Mouse (Mus musculus) mouse trophoblast stem cell (cell line): Measurements from ENCODE around the gene Eea1.
"Not testable (repeated sequence)": the region's sequence is repeated elsewhere in the genome, so short reads cannot be mapped to it uniquely, and the experiment has no call there.

Experiments used
- in situ Hi-C, 2 experiments: fragments of 300-500 bp; cut with MseI, MboI; formaldehyde crosslinking; loops; 2 replicates in 1 of 2; 3 replicates in 1 of 2; pipeline ENCODE4 v1.15.1; 2025

The Eea1 gene

DNA sequence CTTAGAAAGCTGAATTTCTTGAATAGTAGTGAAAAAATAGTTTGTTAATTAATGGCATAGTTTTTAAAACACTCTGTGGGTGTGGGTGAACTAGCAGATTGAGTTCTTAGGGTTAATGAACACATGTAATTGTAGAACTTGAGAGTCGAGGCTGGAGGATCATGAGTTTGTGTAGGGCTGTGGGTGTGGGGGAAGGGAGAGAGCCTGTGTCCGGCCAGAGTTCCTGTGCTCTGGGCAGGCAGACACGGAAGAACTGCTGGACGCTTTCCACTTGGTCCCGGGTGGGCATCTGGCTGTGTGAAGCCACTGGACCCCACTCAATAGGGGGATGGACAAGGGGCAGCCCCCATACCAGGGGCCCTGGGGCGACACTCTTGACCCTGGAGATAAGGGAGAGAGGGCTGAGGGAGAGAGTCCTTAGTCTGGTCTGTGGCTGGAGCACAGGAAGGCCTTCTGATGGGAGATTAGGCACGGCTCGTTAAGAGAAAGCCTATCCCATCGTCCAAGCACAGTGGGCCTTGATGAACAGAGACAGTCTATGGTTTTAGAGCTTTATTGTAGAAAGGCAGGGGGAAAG lies 107.6 kb downstream of the Eea1 start:
- in situ Hi-C loops, result loop anchor here (25.0 kb wide), 1 partner anchor 486 kb away; the partner anchor contains the start of gene Nudt4 (in 2 of the 2)

DNA sequence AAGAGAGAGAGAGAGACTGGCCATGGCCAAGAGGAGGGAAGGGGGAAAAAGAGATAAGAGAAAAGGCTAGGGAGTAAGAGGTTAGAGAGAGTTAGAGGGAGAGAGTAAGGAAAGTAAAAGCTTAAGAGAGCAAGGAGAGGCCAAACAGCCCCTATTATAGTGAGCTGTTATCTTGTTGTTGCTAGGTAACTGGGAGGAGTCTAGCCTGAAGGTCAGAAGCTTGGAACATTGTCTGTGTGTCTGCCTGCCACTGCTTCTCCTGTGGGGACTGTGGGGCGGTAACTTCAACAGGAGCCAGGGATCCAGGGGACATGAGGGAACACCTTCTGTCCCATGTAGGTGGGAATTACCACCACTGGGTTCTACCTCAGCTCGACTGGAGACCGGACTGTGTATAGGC lies 108.1 kb downstream of the Eea1 start:
- in situ Hi-C loops, result loop anchor here (25.0 kb wide), 1 partner anchor 486 kb away; the partner anchor contains the start of gene Nudt4 (in 2 of the 2)

DNA sequence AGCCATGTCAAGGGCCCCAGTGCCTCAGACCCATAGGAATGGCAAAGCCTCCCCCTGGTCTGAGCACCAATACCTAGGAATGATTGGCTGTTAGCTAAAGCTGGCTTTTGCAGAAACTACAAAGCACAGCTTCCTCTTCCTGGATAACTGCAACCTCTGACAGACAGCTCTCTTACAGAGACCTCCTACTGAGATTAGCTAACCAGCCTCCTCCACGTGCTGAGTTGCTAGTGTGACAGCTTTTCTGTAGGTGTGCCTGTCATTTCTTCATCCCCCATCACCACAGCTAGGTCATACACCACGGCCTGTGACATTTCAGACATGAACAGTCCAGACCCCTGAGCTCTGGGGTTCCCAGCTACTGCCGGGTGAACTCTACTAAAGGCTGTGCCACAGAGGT lies 126.9 kb downstream of the Eea1 start:
- in situ Hi-C loops, result no loop called here

DNA sequence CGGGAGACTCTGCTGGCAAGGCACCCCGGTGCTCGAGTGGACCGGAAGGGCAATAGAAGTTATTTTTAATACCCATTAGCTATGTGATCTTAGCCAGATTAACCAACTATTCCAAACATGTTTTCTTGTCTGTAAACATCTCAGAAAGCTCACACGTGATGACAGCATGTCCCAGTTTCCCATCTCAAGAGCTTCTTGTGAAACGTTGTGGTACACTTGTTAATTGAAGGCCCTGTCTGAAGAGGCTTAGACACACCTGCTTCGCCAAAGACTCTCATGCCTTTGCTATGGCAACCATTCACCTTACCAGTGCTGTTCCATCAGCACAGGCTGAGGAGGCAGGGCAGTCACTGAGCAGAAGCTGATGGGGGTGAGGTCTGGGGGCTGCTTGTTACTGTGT lies 133.9 kb downstream of the Eea1 start:
- in situ Hi-C loops, result no loop called here

DNA sequence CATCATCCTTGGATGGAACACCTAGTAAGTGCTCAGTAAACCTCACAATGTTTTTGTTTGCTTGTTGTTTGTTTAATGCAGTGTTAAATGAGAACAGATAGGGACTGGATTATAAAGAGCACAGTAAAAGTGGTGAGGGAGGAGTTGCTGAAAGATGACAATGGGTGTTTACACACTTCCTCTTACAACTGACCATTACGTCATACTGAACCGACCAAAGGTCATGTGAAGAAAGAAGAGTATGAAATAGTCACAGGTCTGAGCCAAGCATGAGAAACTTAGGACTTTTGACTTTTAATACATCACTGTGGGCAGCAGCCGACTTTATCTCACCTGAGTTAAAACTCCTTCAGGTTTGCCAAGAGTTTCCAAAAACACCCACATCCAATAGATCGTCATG lies 135.0 kb downstream of the Eea1 start:
- in situ Hi-C loops, result no loop called here

DNA sequence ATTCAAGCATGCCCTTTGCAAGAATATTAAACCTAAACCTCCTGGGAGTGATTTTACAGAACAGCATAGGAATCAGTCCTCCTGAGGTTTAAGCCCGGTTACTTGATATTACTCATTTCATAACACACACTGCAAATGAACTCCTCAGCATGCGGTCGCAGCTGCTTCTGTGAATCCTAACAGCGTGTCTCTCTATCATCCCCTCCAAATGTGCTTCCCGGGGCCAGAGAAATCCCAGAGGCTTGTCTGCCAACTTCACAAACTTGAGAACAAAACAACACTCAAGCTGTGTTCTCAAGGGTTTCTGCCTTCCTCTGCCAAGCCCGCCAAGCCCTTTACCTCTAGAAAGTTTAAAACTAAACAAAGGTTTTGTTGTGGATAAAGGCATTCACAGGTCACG lies 135.4 kb downstream of the Eea1 start:
- in situ Hi-C loops, result no loop called here

DNA sequence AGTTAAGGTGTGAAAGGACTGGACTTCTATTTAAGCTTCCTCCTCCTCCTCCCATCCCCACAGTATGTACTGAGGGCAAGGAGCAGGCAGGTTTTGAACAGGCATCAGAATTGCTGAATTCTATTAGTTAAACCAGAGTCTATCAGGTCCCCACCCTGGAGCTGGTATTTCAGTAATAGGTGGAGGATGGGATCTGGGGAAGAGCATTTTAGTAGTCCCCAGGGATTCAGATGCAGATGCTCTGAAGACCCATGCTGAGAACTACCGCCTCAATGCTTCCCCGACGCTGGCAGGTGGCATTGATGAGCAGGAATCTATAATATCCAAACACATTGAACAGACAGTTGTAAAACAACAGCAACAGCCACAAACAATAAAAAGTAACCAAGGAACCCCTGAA lies 136.0 kb downstream of the Eea1 start:
- in situ Hi-C loops, result no loop called here

DNA sequence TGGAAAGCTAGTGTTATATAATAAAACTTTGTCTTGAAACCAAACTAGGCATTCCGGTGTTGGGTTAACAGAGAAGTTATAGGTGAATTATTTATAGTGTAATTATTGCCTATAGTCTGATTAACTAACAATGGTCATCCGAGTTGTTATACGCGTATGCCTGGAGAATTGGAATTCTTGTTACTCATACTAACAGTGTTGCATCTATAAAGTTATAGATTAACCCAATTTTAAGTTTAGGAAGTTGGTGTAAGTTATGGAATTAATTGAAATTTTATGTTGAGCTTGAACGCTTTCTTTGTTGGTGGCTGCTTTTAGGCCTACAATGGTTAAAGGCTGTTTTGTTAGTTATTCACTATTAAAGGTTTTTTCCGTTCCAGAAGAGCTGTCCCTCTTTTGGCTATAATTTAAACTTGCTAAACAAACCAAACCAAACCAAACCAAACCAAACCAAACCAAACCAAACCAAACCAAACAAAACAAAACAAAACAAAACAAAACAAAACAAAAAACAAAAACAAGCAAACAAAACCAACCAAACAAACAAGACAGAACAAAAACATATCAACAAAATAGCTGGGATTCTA lies 137.1 kb downstream of the Eea1 start:
- in situ Hi-C loops, result not testable (repeated sequence)

DNA sequence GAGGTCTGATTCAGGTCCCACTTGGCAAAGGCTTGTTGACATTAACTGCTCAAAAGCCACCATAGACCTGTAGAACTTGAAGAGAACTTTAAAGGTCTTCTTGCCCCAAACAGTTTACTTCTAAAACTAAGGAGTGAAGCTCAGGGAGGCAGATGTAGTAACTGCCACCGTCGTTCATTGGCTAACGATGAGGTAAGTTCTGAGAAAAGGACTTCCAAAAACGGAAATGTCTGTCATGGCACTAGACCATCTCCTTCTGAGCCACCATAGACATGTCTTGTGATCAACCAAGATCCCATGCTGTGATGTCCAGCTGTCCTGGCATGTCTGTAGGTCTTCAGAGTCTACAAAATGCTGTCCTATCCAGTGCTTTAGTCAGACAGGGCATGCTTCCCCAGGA lies 139.4 kb downstream of the Eea1 start:
- in situ Hi-C loops, result no loop called here

DNA sequence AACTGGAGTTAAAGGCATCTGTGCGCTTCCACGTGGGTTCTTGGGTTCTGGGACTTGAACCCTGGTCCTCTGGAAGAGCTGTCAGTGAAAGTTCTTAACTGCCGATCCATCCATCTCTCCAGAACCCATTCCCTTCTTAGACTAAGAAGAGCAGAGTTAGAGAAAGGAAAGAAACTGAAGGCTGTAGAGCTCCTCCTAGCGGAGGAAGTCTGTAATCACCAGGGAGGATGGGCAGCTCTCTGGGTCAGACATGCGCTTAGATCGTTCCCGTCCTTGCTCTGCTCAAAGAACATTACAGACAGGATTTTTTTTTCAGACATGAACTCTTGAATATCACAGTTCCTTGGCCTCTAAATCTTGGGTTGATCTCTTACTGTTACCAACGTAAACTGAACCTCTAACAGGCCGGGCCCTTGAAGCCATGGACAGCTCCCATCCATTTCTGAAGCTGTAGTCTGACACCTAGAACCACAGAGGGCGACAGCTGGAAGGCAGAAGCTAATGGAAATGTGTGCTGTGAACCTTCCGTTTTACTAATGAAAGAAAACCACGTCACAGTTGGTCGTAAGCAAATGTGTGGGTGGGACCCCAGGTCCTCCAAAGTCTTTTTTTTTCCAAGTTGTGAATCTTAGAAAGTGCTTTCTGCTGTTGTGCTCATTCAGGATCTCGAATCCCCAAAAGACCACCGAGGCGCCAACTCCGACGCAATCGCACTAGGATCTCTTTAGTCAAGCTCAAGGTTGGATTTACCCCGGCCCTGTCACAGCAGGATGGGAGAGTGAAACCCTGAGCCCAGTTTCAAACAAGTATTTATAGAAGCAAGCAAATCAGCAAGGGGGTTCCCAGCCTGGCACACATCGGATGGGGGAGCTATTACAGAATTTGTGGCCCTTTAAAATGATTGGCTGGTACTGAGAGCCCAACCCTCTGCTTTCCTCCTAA lies 140.3 kb downstream of the Eea1 start:
- in situ Hi-C loops, result no loop called here

DNA sequence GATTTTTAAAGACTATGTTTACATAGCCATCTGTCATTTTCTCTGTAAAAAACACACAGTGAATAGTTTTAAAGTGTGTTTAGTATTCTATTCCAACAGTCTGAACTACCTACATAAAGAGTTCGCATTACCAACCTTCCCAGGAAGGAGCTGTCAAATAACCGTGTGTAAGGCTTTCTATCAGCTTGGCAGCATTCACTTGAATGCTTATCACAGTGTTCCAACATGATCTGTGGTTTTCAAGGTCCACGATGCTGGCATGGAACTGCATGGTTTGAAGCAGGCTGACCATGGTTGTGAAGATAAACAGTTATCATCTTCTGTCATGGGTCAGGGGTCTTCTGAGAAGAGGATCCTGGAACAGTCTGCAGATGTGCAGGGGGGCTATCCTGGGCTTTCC lies 141.8 kb downstream of the Eea1 start:
- in situ Hi-C loops, result no loop called here

DNA sequence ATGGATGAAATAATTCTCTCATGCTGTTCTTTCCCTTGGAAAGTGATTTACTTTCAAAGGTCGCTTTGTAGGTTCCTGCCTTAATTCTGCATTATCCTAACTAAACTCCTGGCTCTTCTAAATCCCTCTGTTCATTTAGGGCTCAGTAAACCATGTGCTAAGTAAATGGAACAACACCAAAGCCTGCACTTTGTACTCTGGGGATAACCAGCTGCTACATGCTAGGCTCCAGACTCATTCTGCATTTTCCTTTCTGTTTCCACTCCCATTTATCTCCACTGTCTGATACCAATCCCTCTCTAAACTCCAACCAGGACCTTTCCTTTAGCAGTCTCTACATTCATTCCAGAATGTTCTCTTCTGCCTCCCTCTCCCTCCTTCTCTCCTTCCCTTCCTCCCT lies 149.3 kb downstream of the Eea1 start:
- in situ Hi-C loops, result no loop called here

DNA sequence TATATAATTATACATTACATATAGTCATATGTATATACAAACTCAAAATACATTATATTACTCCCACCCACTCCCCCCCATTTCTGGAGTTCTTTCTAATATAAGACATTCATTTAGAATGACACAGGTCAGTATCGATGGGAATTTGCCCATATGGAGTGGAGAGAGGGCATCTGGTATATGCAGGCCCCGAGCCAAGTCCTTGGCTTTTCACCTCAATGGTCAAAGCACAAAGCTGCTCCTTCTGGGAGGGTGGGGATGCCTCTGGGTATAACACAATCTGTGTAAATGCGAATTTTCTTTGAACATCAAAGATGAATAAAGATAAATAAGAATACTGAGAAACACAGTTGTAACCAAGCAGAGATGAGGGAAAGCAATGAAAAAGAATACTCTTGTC lies 149.9 kb downstream of the Eea1 start:
- in situ Hi-C loops, result no loop called here

DNA sequence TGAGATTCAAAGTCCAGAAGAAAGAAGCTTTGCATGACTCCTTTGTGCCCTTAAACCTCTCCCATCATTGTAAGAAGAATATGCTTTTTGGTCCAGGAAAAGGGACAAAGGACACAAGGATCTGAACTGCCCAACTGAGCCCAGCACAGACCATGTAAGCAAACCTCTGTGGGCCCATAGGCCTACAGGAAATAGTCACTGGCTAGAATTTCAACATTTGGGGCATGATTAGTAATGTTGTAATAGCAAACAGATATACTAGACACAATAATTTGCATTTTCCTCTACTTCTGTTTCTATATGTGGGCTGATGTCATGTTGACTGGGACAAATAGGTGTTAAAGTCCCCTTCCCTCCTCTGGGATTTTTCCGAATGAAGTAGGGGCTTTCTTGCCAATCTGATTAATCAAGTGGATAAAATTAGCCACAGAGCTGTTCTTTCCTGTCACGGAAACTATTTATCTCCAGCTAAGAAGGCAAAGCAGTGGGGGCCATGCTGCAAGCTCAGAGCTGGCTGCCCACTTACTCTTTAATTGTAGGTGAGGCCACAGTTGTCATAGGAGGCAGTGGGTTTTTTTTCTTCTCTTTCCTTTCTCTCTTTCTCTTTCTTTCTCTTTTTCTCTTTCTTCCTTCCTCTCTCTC lies 153.6 kb downstream of the Eea1 start:
- in situ Hi-C loops, result no loop called here

DNA sequence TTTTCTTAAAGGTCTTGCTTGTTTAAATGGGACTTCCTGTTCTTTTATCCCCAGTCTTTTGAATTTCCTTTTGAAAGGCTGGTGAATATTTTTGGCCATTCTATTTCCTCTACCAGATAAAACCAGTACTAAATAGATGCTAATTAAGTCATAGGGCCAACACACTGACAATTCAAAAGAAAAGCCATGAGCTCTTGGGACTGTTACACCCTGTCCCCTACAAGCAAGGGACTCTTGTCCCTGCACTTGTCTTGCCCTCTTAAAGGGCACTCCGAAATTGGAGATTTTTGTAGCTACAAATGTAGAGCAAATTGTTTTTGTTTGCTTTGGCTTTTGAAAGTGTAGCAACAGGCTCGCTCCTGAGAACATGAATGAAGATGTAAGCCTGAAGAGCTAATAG lies 154.1 kb downstream of the Eea1 start:
- in situ Hi-C loops, result no loop called here
